Mouse (Mus musculus): ENCODE measurements around the gene Ehd2.

DNA sequence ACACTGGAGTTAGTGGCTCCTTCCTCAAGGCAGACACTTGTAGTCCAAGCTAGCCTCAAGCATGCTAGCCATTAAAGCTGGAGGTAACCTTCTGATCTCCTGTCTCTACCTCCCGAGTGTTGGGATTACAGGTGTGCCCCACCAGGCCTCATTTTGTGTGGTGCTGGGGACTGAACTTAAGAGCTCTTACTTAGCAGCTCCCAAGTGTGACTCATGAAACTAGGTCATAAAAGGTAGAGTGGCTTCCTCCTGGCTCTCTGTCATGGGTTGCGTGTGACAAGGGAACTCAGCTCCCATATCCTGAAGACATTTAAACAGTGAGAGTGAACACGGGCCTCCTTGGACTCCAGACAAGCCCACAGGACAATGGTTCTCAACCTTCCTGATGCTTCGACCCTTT, 26.4 kb upstream of the Ehd2 start:
- TF ChIP-seq CTCF (conservative IDR thresholded peaks at IDR 0.05; ENCODE audit: insufficient read depth, insufficient read length, low read depth, low read length) (no peak), POLR2A (IDR thresholded peaks at IDR 0.05; ENCODE audit: low read depth, low read length) (no peak)
